Mouse (Mus musculus): Measurements from ENCODE around the gene Gmpr2. TPM values are rescaled to one million over a fixed set of nuclear protein-coding genes. Genes with fewer than 3 reads are reported as not detected.

Gene Gmpr2
- polyA plus RNA-seq, 1 experiment from 2014 or later, result 21.3 TPM

- H3K9me3 ChIP-seq (ENCODE audit: control insufficient read depth), result no peaks in the 10 kb centered on the region
- peak; percentile 54; the same call in 1 of the 2 replicates for ATAC-seq
- no peak overlapping the region; the same call in 1 of the 2 replicates for H3K9ac ChIP-seq (ENCODE audit: low read depth, low read length)
- H3K36me3 ChIP-seq (ENCODE audit: control insufficient read depth, insufficient read depth), result peaks cover 16% of the 10 kb centered on the region
- no peaks in the 10 kb centered on the region for H3K27me3 ChIP-seq (replicated peaks; ENCODE audit: control insufficient read depth, insufficient read depth, low read length)
- H3K4me3 ChIP-seq (ENCODE audit: low read depth, low read length), result peak overlapping the region; percentile 29
- H3K27ac ChIP-seq (ENCODE audit: low read depth, low read length), result no peak overlapping the region
- H3K4me1 ChIP-seq (replicated peaks; ENCODE audit: control insufficient read depth, insufficient read depth, low read length), result no peaks in the 10 kb centered on the region; the same call in 1 of the 2 replicates
- 5% methylated on average over 24 of the region's 25 CpGs for WGBS
- TF ChIP-seq CTCF (IDR thresholded peaks at IDR 0.05; ENCODE audit: low read depth), result no peak
- peak overlapping the region; percentile 70 for H3K4me2 ChIP-seq (replicated peaks; ENCODE audit: low read depth)
Observed at GRCm38 (mm10) chr14:55713007-55713728, 41.4 kb downstream of the Gmpr2 start.

GRCm38 (mm10) chr14:55713729-55714122, 42.0 kb downstream of the Gmpr2 start, which contains the start of gene Tgm1:
TSS of gene Tgm1 (minus strand) at chr14:55713926.
- peak within 1 kb of the TSS; percentile 70 for H3K4me2 ChIP-seq (replicated peaks; ENCODE audit: low read depth)
- no peak within 1 kb of the TSS for H3K27ac ChIP-seq (ENCODE audit: low read depth, low read length)
- H3K4me1 ChIP-seq (replicated peaks; ENCODE audit: control insufficient read depth, insufficient read depth, low read length), result no peaks in the 10 kb centered on the region; the same call in 1 of the 2 replicates
- H3K9me3 ChIP-seq (ENCODE audit: control insufficient read depth), result no peaks in the 10 kb centered on the region
- no peak for ATAC-seq
- peak within 1 kb of the TSS; percentile 29 for H3K4me3 ChIP-seq (ENCODE audit: low read depth, low read length)
- no peaks in the 10 kb centered on the region for H3K27me3 ChIP-seq (replicated peaks; ENCODE audit: control insufficient read depth, insufficient read depth, low read length)
- H3K9ac ChIP-seq (ENCODE audit: low read depth, low read length), result peak within 1 kb of the TSS; percentile 2; the same call in 1 of the 2 replicates
- H3K36me3 ChIP-seq (ENCODE audit: control insufficient read depth, insufficient read depth), result peaks cover 22% of the 10 kb centered on the region
- no peak for TF ChIP-seq CTCF (IDR thresholded peaks at IDR 0.05; ENCODE audit: low read depth)
- whole genome bisulfite sequencing, result 21% methylated on average over 4 of the region's 4 CpGs

- no peak overlapping the region for H3K9ac ChIP-seq (ENCODE audit: low read depth, low read length)
- H3K4me1 ChIP-seq (replicated peaks; ENCODE audit: control insufficient read depth, insufficient read depth, low read length), result no peaks in the 10 kb centered on the region; the same call in 1 of the 2 replicates
- H3K4me3 ChIP-seq (ENCODE audit: low read depth, low read length), result no peak overlapping the region
- H3K27me3 ChIP-seq (replicated peaks; ENCODE audit: control insufficient read depth, insufficient read depth, low read length), result no peaks in the 10 kb centered on the region
- no peak for ATAC-seq
- H3K4me2 ChIP-seq (replicated peaks; ENCODE audit: low read depth), result no peak overlapping the region
- H3K36me3 ChIP-seq (ENCODE audit: control insufficient read depth, insufficient read depth), result peaks cover 32% of the 10 kb centered on the region
- H3K27ac ChIP-seq (ENCODE audit: low read depth, low read length), result no peak overlapping the region
- TF ChIP-seq CTCF (IDR thresholded peaks at IDR 0.05; ENCODE audit: low read depth), result no peak
- WGBS, result 22% methylated on average over 6 of the region's 6 CpGs
- H3K9me3 ChIP-seq (ENCODE audit: control insufficient read depth), result no peaks in the 10 kb centered on the region
Observed at GRCm38 (mm10) chr14:55714893-55715292, 43.2 kb downstream of the Gmpr2 start.

DNA sequence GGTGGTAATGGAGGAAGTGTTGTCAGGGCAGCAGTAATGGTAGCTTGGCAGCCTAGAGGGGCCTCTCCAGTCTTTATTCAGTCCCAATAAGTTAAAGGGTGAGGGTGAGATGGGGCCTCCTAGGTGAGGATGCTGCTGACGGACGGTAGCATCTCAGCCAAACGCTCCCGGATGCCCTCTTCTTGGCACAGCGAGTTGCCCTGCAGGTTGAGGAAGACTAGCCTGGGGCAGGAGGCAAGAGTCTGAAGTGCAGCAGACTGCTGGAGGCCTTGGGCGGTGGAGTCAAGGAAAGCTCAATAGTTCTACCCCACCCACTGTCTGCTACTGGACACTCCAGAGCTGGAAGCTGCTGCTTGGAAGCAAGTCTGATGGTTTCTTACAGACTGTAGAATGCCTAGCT, 44.5 kb downstream of the Gmpr2 start:
- no peak for ATAC-seq
- Histone ChIP-seq H3K4me2 (replicated peaks; ENCODE audit: low read depth) (no peak overlapping the region), H3K27me3 (replicated peaks; ENCODE audit: control insufficient read depth, insufficient read depth, low read length) (no peaks in the 10 kb centered on the region), H3K36me3 (ENCODE audit: control insufficient read depth, insufficient read depth) (peaks cover 38% of the 10 kb centered on the region), H3K9ac (ENCODE audit: low read depth, low read length) (no peak overlapping the region), H3K4me1 (replicated peaks; ENCODE audit: control insufficient read depth, insufficient read depth, low read length) (no peaks in the 10 kb centered on the region; the same call in 1 of the 2 replicates), H3K27ac (ENCODE audit: low read depth, low read length) (no peak overlapping the region), H3K4me3 (ENCODE audit: low read depth, low read length) (no peak overlapping the region), H3K9me3 (ENCODE audit: control insufficient read depth) (no peaks in the 10 kb centered on the region)
- 92% methylated on average over 6 of the region's 6 CpGs for WGBS
- TF ChIP-seq CTCF (IDR thresholded peaks at IDR 0.05; ENCODE audit: low read depth), result no peak

- no peaks in the 10 kb centered on the region; the same call in 1 of the 2 replicates for H3K4me1 ChIP-seq (replicated peaks; ENCODE audit: control insufficient read depth, insufficient read depth, low read length)
- H3K4me3 ChIP-seq (ENCODE audit: low read depth, low read length), result no peak overlapping the region
- H3K27ac ChIP-seq (ENCODE audit: low read depth, low read length), result no peak overlapping the region
- 70% methylated on average over 8 of the region's 8 CpGs for WGBS
- H3K4me2 ChIP-seq (replicated peaks; ENCODE audit: low read depth), result no peak overlapping the region
- H3K27me3 ChIP-seq (replicated peaks; ENCODE audit: control insufficient read depth, insufficient read depth, low read length), result no peaks in the 10 kb centered on the region
- H3K9me3 ChIP-seq (ENCODE audit: control insufficient read depth), result no peaks in the 10 kb centered on the region
- H3K9ac ChIP-seq (ENCODE audit: low read depth, low read length), result no peak overlapping the region
- no peak for TF ChIP-seq CTCF (IDR thresholded peaks at IDR 0.05; ENCODE audit: low read depth)
- ATAC-seq, result no peak
- H3K36me3 ChIP-seq (ENCODE audit: control insufficient read depth, insufficient read depth), result peaks cover 38% of the 10 kb centered on the region
Observed at GRCm38 (mm10) chr14:55716884-55717283, 45.1 kb downstream of the Gmpr2 start.

GRCm38 (mm10) chr14:55719737-55720136, 48.0 kb downstream of the Gmpr2 start:
- no peak for TF ChIP-seq CTCF (IDR thresholded peaks at IDR 0.05; ENCODE audit: low read depth)
- H3K9ac ChIP-seq (ENCODE audit: low read depth, low read length), result no peak overlapping the region
- 87% methylated on average over 6 of the region's 6 CpGs for WGBS
- H3K4me2 ChIP-seq (replicated peaks; ENCODE audit: low read depth), result no peak overlapping the region
- no peak overlapping the region for H3K4me3 ChIP-seq (ENCODE audit: low read depth, low read length)
- H3K27me3 ChIP-seq (replicated peaks; ENCODE audit: control insufficient read depth, insufficient read depth, low read length), result no peaks in the 10 kb centered on the region
- H3K4me1 ChIP-seq (replicated peaks; ENCODE audit: control insufficient read depth, insufficient read depth, low read length), result no peaks in the 10 kb centered on the region
- no peak for ATAC-seq
- peaks cover 38% of the 10 kb centered on the region for H3K36me3 ChIP-seq (ENCODE audit: control insufficient read depth, insufficient read depth)
- no peak overlapping the region for H3K27ac ChIP-seq (ENCODE audit: low read depth, low read length)
- no peaks in the 10 kb centered on the region for H3K9me3 ChIP-seq (ENCODE audit: control insufficient read depth)

Measured in intestine, postnatal 0 days (tissue).